Mouse (Mus musculus) testis, adult 2 months (tissue): ENCODE measurements around the gene Cypt1. TPM values are rescaled to one million over a fixed set of nuclear protein-coding genes. Genes with fewer than 3 reads are reported as not detected.

Experiments used
- H3K27ac ChIP-seq: fragments of 200-500 bp; 2 replicates; pipeline ENCODE4 v1.5.1; 2012; ENCODE audit warnings: low read depth, low read length; ENCODE audit not compliant: control insufficient read depth, insufficient read depth
- H3K27me3 ChIP-seq: fragments of 200-500 bp; 2 replicates; pipeline ENCODE4 v1.6.1; 2012; ENCODE audit warnings: mild to moderate bottlenecking, low read length, moderate library complexity; ENCODE audit not compliant: control insufficient read depth, insufficient read depth
- H3K36me3 ChIP-seq: fragments of 200-500 bp; 2 replicates; pipeline ENCODE4 v1.6.1; 2012; ENCODE audit warnings: mild to moderate bottlenecking, low read length; ENCODE audit not compliant: control insufficient read depth, insufficient read depth
- H3K4me1 ChIP-seq: fragments of 200-500 bp; 2 replicates; pipeline ENCODE4 v1.6.1; 2012; ENCODE audit warnings: low read length; ENCODE audit not compliant: control insufficient read depth, insufficient read depth
- H3K4me3 ChIP-seq: fragments of 200-500 bp; 2 replicates; pipeline ENCODE4 v1.5.1; 2012; ENCODE audit warnings: low read depth, mild to moderate bottlenecking, low read length, moderate library complexity, mixed read lengths; ENCODE audit not compliant: control insufficient read depth
- CTCF ChIP-seq: fragments of 200-500 bp; IDR thresholded peaks from 2 replicates; pipeline ENCODE4 v1.5.1; 2012; ENCODE audit warnings: low read depth, mild to moderate bottlenecking, inconsistent platforms, low read length, moderate library complexity; ENCODE audit not compliant: control insufficient read depth, insufficient read depth, insufficient replicate concordance
- POLR2A ChIP-seq: fragments of 200-500 bp; IDR thresholded peaks from 2 replicates; pipeline ENCODE4 v1.6.1; 2012; ENCODE audit warnings: low read depth, mild to moderate bottlenecking, inconsistent platforms, low read length, moderate library complexity; ENCODE audit not compliant: control insufficient read depth
- polyA plus RNA-seq: library from polyadenylated mRNA; depleted of rRNA; stranded (reverse); fragments of >200 nt; gene quantifications from 2 replicates; pipeline ENCODE4 v1.2.3, GENCODE M21; 2012; rRNA removed

The Cypt1 gene
- 205 and 291 TPM in 2 replicates for polyA plus RNA-seq

GRCm38 (mm10) chrX:16522569-16522968, at the start of gene Cypt1:
Cypt1 (plus strand) TSS chrX:16522869.
- Histone ChIP-seq H3K27me3 (no peaks in the 10 kb centered on the region), H3K36me3 (no peaks in the 10 kb centered on the region), H3K4me1 (no peaks in the 10 kb centered on the region), H3K27ac (peak within 1 kb of the TSS; percentile 70), H3K4me3 (peak within 1 kb of the TSS; percentile 82)
- TF ChIP-seq CTCF, result no peak
- TF ChIP-seq POLR2A, result peak; percentile 68; the same call in 1 of the 2 replicates

GRCm38 (mm10) chrX:16546806-16547205, 24.1 kb downstream of the Cypt1 start:
- TF ChIP-seq CTCF (no peak), POLR2A (no peak)

GRCm38 (mm10) chrX:16557061-16557460, 34.4 kb downstream of the Cypt1 start:
- Histone ChIP-seq H3K27me3 (no peaks in the 10 kb centered on the region), H3K4me3 (no peak overlapping the region), H3K36me3 (no peaks in the 10 kb centered on the region), H3K27ac (no peak overlapping the region), H3K4me1 (no peaks in the 10 kb centered on the region)
- TF ChIP-seq POLR2A, result no peak
- TF ChIP-seq CTCF, result no peak

More at GRCm38 (mm10) chrX:16546806-16547205, 24.1 kb downstream of the Cypt1 start:
- Histone ChIP-seq H3K27me3 (no peaks in the 10 kb centered on the region), H3K36me3 (no peaks in the 10 kb centered on the region), H3K4me1 (no peaks in the 10 kb centered on the region), H3K27ac (no peak overlapping the region), H3K4me3 (no peak overlapping the region)

- no peaks in the 10 kb centered on the region for H3K4me1 ChIP-seq
- H3K4me3 ChIP-seq, result no peak overlapping the region
- H3K27me3 ChIP-seq, result no peaks in the 10 kb centered on the region
- no peaks in the 10 kb centered on the region for H3K36me3 ChIP-seq
- no peak for TF ChIP-seq CTCF
- TF ChIP-seq POLR2A, result no peak
- no peak overlapping the region for H3K27ac ChIP-seq
These were observed 35.8 kb downstream of the Cypt1 start for GRCm38 (mm10) chrX:16558501-16558900.

Other genes starting within 250 kb of the Cypt1 start
- gene Maoa, start 96.8 kb downstream of the Cypt1 start, polyA plus RNA-seq, result 1.1 and 1.5 TPM in 2 replicates